Mouse (Mus musculus) spleen, postnatal 4 days (tissue): Measurements from ENCODE around the gene Gtf2i.

ENCODE experiments used
- DNase-seq, 2 experiments: peaks; one replicate each; pipeline ENCODE4 v3.0.0; 2022; ENCODE audit warnings: low spot score in 2 of 2

Gtf2i gene

GRCm38 (mm10) chr5:134277109-134277508 is 37.5 kb downstream of the Gtf2i start:
- no peak for DNase-seq

GRCm38 (mm10) chr5:134275556-134275955 is 39.0 kb downstream of the Gtf2i start:
- no peak for DNase-seq

- DNase-seq, result no peak
Measured at GRCm38 (mm10) chr5:134275021-134275420, 39.5 kb downstream of the Gtf2i start.

GRCm38 (mm10) chr5:134273761-134274160 is 40.8 kb downstream of the Gtf2i start:
- DNase-seq, result no peak

GRCm38 (mm10) chr5:134272761-134273160 is 41.8 kb downstream of the Gtf2i start:
- DNase-seq, result no peak

GRCm38 (mm10) chr5:134271421-134271820 is 43.1 kb downstream of the Gtf2i start:
- no peak for DNase-seq

- no peak for DNase-seq
Measured at GRCm38 (mm10) chr5:134270566-134270965, 44.0 kb downstream of the Gtf2i start.

- DNase-seq, result no peak
Measured at GRCm38 (mm10) chr5:134269751-134270150, 44.8 kb downstream of the Gtf2i start.

GRCm38 (mm10) chr5:134268751-134269150 is 45.8 kb downstream of the Gtf2i start:
- no peak for DNase-seq

- no peak for DNase-seq
Measured at GRCm38 (mm10) chr5:134266404-134266803, 48.2 kb downstream of the Gtf2i start.

- DNase-seq, result no peak
Measured at GRCm38 (mm10) chr5:134265890-134266289, 48.7 kb downstream of the Gtf2i start.

GRCm38 (mm10) chr5:134260001-134260636 is 54.4 kb downstream of the Gtf2i start:
- DNase-seq, result no peak

GRCm38 (mm10) chr5:134258934-134259333 is 55.6 kb downstream of the Gtf2i start:
- no peak for DNase-seq

- DNase-seq, result no peak
Measured at GRCm38 (mm10) chr5:134258395-134258794, 56.2 kb downstream of the Gtf2i start.

- no peak for DNase-seq
Measured at GRCm38 (mm10) chr5:134257349-134258031, 57.1 kb downstream of the Gtf2i start.

GRCm38 (mm10) chr5:134255294-134255693 is 59.3 kb downstream of the Gtf2i start:
- no peak for DNase-seq

- DNase-seq, result no peak
Measured at GRCm38 (mm10) chr5:134253806-134254205, 60.8 kb downstream of the Gtf2i start.

GRCm38 (mm10) chr5:134251083-134251482 is 63.5 kb downstream of the Gtf2i start:
- no peak for DNase-seq

- DNase-seq, result no peak
Measured at GRCm38 (mm10) chr5:134250601-134251000, 64.0 kb downstream of the Gtf2i start.

GRCm38 (mm10) chr5:134249245-134249649 is 65.3 kb downstream of the Gtf2i start:
- no peak for DNase-seq

- no peak for DNase-seq
Measured at GRCm38 (mm10) chr5:134248608-134249244, 65.8 kb downstream of the Gtf2i start.

GRCm38 (mm10) chr5:134246146-134246545 is 68.4 kb downstream of the Gtf2i start:
- no peak for DNase-seq

- DNase-seq, result no peak
Measured at GRCm38 (mm10) chr5:134244890-134245289, 69.7 kb downstream of the Gtf2i start.
